Mouse (Mus musculus): ENCODE data around the gene Cdkn1a.
"Not testable (repeated sequence)": the region's sequence is repeated elsewhere in the genome, so short reads cannot be mapped to it uniquely, and the experiment has no call there.

Cdkn1a gene

GRCm38 (mm10) chr17:29081618-29082381 is 9.0 kb upstream of the Cdkn1a start:
- peak; percentile 59 to 61 for DNase-seq (ENCODE audit: low spot score in 2 of 2)

- DNase-seq (ENCODE audit: low spot score in 2 of 2): no peak
These were observed 7.2 kb upstream of the Cdkn1a start for GRCm38 (mm10) chr17:29083586-29083985.

DNA sequence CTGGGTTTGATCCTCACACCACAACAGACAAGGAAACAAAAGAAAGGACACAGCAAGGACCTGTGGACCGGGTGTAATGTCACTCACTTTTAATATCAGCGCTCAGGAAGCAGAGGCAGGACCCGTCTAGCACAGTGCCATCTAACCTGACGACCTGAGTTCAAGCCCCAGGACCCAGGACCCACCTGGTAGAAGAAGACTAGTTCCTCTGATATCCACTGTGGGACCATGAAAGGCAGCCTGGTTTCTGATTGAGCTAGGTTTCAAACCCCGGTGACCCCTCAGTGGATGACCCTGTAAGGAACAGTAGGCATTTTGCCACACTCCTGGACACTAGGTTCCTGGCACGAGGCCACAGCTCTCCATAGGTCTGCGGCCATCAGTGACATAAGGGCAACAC is 6.1 kb upstream of the Cdkn1a start:
- no peak for DNase-seq (ENCODE audit: low spot score in 2 of 2)

DNA sequence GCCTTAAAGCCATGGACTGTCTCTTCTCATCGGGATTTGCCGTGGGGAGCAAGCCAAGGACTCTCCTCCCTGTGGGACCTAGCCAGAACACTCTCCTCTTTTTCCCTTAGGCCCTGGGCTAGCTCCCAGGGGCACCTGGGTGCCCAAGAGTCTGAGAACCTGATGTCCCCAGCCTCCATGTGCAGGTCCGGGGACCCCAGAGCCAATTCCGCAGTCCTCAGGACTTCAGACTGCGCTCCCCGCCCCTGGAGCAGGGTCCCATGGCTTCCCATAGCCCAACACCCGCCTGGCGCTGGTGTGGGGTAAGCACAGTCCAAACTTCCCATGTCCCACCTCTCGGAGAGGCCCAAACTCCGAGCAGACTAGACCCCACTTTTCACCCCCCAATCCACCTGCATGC is 5.5 kb upstream of the Cdkn1a start:
- DNase-seq (ENCODE audit: low spot score in 2 of 2): no peak

GRCm38 (mm10) chr17:29086916-29087315 is 3.9 kb upstream of the Cdkn1a start:
- peak in 1 of 2 experiments; percentile 0 for DNase-seq (ENCODE audit: low spot score in 2 of 2)

DNA sequence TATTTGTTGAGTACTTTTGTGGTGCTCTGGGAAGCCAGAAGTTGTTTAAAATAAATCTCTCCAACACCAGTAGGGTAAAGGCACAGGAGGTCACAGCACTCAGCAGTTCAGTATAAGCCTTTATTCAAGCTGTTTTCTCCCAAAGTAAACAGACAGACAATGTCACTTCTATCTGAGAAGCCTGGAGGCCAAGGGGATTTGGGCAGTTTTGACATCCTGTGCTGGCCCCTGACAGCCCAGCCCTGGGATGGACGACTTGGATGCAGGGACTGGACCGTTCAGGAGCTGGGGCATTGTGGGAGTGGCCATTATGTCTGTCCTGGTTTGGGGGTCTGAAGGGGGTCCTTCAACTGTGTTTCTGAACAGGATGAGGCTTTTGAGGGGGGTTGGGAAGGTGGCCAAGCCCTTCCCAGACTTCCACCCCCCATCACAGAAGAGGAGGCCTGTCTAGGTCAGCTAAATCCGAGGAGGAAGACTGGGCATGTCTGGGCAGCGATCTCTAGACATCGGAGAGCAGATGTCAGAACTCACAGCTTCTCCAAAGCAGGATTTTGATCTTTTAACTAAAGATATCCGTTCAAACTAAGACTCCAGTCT is 670 bp downstream of the Cdkn1a start:
- no peak for DNase-seq (ENCODE audit: low spot score in 2 of 2)

DNA sequence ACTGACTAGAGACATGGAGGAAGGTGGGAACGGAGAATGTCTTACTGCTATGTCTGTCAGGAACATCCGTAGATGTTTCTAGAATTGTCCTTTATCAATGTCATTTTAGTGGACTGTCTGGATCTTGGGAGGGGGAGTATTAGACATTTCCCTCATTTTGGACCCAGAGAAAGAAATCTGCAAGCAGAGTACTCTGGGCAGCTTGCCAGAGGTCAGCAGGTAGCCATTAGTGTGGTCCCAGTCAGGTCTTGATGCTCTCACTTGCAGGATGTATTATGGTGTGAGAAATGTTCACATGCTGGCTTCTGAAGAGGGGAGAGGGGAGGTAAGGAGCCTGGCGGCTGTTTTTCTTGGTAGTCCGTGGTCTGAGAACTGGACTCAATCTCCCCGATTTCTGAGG is 1.7 kb downstream of the Cdkn1a start:
- no peak for DNase-seq (ENCODE audit: low spot score in 2 of 2)

DNA sequence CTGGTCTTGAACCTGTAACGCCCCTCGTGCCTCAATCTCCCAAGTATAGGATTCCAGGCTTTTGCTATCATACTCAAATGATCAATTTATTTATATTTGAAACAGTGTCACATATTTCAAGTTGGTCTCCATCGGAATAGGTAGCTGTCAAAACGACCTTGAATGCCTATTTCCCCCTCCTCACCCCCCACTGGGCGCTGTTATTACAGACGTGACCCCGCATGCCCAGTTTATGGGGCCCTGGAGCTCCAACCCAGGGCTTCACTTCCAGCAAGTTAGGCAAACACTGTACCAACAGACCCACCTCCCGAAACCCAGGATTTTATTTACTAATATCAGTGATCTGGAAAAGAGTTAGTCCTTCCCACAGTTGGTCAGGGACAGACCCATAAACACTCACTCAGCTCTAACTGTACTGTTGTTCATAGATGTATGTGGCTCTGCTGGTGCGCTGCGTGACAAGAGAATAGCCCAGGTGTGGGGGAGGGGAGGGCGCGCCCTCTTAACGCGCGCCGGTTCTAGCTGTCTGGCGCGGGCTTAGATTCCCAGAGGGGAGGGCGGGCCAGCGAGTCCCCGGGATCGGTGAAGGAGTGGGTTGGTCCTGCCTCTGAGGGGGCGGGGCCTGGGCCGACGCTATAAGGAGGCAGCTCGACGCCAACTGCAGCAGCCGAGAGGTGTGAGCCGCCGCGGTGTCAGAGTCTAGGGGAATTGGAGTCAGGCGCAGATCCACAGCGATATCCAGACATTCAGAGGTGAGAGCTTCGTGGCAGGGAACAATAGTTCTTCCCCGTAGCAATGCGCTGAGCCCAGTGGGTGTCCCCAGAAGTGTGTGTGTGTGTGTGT is 2.6 kb downstream of the Cdkn1a start:
- peak; percentile 78 to 84 for DNase-seq (ENCODE audit: low spot score in 2 of 2)

DNA sequence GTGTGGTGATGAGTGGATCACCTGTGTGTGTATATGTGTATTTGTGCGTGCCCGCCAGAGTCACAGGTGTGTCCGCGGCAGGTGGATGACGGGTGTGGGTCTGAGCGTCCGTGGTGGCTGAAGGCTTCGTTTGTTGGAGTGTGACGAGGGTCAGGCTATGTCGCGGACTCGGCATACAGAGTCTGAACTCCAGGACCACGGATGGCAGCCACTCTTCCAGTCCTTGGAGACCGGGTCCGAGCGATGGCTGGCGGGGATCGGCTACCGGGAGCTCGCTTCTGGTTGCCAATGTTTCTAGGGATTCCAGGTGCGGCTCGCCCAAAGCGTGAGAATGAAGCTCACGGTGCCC is 3.2 kb downstream of the Cdkn1a start:
- peak in 1 of 2 experiments; percentile 19 for DNase-seq (ENCODE audit: low spot score in 2 of 2)

DNA sequence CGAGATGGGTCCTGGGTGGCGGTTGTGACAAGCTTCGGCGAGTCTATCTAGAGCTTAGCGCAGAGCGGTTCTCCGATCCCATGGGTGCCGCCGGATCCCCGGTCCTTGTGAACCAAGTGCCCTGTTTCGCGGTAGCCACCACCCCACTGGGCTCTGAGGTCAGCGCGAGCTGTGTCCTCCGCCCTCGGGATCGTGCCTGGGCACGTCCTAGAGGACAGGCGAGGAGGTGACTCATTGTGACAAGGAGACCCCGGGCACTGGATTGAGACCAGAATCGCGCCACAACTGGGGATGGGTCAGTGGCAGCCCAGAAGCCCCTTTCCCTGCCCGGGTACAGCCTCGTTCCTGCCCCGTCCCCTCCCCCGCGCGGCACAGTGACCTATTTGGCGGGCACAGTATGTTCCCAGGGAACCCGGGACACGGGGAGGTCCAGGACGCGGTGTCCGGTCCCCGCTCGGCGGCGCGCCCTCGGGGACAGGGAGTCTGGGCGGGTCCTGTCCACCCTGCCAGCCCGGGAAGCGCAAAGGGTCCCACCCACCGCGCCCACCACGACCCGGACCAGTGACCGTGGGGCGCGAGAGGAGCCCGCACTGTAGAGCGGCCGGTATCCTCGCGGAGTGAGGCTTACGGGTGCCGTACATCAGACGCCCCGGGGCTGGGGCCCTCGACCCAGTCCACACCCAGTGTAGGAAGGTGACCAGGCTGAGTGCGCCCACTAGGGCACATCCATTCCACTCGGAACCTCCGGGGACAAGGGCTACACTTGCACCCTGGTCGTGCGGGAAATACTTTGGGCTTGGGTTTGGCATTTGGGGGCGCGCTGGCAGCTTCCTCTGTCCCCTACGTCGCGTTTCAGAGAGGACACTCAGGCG is 3.8 kb downstream of the Cdkn1a start:
- DNase-seq (ENCODE audit: low spot score in 2 of 2): peak; percentile 38 to 54

DNA sequence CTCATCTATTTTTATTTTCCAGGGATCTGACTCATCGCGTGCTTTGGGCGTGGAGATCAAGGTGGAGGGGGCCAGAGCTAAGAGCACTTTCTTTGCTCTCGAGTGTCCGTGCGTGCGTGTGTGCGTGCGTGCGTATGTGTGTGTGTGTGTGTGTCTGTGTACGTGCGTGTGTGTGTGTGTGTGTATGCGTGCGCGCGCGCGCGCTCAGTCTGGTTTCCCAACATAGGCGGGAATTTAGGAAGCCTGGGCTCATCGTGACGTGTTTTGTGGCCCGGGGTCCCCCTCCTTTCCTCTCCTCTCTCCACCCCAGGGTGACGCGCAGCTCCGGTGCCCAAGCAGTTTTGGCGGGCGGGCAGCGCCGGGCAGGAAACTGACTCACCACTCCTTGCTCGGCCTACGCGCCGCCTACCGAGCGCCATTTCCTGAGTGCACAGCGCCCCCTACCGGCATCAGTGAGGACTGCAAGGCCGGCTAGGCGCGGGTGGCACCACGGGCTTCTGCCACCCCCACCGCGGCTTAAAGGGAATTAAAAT is 4.5 kb downstream of the Cdkn1a start:
- peak; percentile 98 for DNase-seq (ENCODE audit: low spot score in 2 of 2)

DNA sequence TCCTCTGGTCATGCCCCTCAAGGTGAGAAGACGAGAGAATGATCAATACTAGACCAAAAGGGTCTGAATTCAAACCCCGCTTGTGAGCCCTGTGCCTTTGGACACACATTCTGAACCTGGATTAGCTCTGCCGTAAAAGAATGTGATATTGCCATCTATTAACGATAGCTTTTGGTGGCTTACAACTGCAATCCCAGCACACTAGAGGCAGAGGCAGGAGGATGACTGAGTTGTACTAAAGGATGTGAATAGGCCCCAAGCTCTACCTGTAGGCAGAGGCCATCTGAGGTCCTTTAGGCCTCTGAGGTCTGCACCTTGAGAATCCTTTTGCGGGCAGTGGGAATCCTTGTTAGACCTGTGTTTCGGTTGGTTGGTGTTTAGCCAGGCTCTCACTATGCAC is 5.5 kb downstream of the Cdkn1a start:
- DNase-seq (ENCODE audit: low spot score in 2 of 2): no peak

DNA sequence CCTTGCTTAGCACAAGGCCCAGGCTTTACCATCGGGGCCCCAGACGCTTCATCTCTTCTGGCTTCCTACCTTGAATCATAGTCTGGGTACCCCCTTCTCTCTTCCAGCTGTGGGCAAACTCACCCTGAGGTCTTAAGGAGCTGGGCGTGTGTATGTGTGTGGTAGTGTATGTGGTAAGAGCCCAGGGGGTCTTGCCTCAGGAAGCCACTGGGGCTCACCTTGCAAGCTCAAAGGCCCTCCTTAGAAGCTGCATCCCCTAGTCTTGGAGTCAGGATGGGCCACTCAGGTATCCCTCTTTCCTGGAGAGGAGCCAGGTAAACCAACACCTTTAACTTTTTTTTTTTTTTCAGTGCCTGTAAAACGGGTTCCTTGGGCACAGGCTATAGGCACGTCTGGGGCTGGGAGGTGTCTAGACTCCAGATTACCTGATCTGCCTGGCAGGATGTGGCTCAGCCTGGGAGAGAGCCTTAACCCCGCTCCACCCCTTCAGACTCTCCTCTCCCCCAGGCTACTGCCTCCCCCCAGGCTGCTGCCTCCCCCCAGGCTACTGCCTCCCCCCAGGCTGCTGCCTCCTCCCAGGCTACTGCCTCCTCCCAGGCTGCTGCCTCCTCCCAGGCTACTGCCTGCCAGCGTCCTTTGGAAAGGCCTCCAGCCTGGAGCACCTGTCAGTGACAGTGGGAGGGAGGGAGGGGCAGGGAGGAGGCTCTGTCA is 6.2 kb downstream of the Cdkn1a start:
- DNase-seq (ENCODE audit: low spot score in 2 of 2): no peak

- no peak for DNase-seq (ENCODE audit: low spot score in 2 of 2)
These were observed 7.5 kb downstream of the Cdkn1a start for GRCm38 (mm10) chr17:29098291-29098690.

DNA sequence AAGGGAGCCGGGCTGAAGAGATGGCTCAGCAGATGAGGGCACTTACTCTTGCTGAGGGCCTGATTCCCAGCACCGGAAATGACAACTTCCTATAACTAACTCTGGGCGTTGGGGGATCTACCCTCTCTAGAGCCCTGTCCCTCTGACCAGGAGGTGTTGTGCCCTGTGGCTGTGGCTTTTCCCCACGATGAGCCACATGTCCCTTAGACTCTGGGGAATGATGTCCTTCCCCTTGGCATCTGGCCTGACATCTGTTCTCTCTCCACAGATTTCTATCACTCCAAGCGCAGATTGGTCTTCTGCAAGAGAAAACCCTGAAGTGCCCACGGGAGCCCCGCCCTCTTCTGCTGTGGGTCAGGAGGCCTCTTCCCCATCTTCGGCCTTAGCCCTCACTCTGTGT is 8.3 kb downstream of the Cdkn1a start:
- no peak for DNase-seq (ENCODE audit: low spot score in 2 of 2)

- DNase-seq (ENCODE audit: low spot score in 2 of 2): no peak
These were observed 9.9 kb downstream of the Cdkn1a start for GRCm38 (mm10) chr17:29100627-29101026.

- not testable (repeated sequence) for DNase-seq (ENCODE audit: low spot score in 2 of 2)
These were observed 19.6 kb downstream of the Cdkn1a start for GRCm38 (mm10) chr17:29110356-29110755.

DNA sequence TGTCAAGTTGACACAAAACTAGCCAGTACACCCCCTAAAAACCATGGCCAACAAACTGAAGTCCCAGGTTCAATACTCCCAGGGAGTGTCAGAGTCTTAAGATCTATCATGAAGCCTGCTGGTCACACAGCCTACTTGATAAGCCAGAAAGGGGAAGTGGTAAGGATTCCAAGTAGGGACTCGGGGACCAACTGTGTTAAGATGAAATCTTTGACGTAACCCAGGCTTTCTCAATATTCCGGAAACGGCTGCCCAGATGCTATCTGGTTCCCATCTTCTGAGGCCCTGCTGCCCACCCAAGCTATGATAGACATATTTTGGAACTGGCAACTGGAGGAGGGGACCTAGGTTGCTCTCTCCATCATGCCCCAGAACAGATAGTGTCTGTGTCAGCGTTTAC is 20.6 kb downstream of the Cdkn1a start:
- DNase-seq (ENCODE audit: low spot score in 2 of 2): no peak

- DNase-seq (ENCODE audit: low spot score in 2 of 2): no peak
These were observed 23.0 kb downstream of the Cdkn1a start, which contains the start of gene Rab44 for GRCm38 (mm10) chr17:29113591-29114352. TSS of gene Rab44 (plus strand) at chr17:29114145.

DNA sequence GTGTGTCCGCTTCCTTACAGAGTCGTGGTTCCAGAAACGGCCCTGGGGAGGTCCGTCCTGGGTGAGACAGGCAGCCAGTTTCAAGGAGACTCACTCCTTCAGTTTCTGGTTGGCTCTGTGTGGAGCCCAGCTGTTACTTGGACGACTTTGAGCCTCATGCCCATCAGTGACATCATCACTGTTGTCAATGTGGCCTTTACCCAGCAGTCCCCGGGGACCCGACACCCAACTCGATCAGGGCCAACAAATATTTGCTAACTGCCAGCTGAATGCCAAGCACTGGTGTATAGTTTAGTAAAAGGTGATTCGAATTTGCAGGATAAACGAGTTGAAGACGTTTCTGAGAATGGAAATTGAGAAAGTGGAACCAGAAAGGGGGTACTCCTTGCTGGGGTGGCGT is 25.2 kb downstream of the Cdkn1a start:
- DNase-seq (ENCODE audit: low spot score in 2 of 2): no peak

Data from right cerebral cortex, adult 2 months (tissue).